Mouse (Mus musculus): ENCODE data around the gene Nt5c2.

- TF ChIP-seq POLR2A (IDR thresholded peaks at IDR 0.05; ENCODE audit: borderline replicate concordance, extremely low read depth, low read depth, low read length) (no peak), CTCF (IDR thresholded peaks at IDR 0.05; ENCODE audit: insufficient read depth, low read length) (no peak)
Measured at GRCm38 (mm10) chr19:46903379-46903778, 111.6 kb downstream of the Nt5c2 start.

Data from lung, adult 2 months (tissue).